Comparison of ENCODE assay signal across 8 mouse cellular contexts in the genomic region with DNA sequence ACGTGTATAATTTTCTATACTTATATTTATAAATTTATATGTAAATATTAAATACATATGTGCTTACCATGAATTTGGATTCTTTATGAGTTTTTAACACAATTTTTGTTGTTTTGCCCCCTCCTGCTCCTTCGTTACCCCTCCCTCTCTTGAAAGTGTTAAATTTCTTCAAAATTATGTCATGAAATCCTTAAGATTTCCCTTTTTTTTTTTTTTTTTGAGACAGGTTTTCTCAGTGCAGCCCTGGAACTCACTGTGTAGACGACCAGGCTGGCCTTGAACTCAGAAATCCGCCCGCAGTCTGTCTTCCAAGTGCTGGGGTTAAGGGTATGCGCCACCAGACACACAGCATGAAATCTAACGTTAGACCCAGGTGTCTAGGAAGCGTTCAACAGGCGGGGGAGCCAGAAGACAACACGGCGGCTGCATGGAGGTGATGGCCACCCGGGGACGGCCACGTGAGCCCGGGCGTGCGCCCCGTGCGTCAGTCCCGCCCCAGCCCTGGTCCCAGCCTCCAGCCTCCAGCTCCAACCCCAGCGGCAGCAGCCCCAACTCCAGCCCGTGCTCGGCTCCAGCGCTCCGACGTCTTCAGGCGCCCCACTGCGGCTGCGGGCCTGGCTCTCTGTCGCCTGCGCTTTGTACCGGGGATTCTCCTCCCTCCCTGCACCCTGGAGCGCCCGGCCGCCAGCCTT. TPM values are rescaled to one million over a fixed set of nuclear protein-coding genes. Genes with fewer than 3 reads are reported as not detected.
A peak's percentile ranks its signal among the peaks of the same experiment; 100 is the strongest.
DNase-seq lines count a peak whose midpoint lies in the region; ATAC-seq and TF ChIP-seq lines count a peak whose summit lies in the region.

A gene (plus strand): TSS at position 487 of the 692 bp plus-strand sequence.

- peak within 1 kb of the TSS; percentile 92 for H3K9ac ChIP-seq in heart, embryonic 14.5 days (ENCODE audit: low read length)
- peak within 1 kb of the TSS; percentile 92 for H3K9ac ChIP-seq in liver, embryonic 14.5 days (replicated peaks)
- H3K9ac ChIP-seq in neural tube, embryonic 12.5 days: peak within 1 kb of the TSS; percentile 83

- H3K4me3 ChIP-seq in forebrain, embryonic 10.5 days: peak within 1 kb of the TSS; percentile 88
- peak within 1 kb of the TSS; percentile 71 to 88 for H3K4me3 ChIP-seq in heart, embryonic 14.5 days (ENCODE audit: control insufficient read depth in 1 of 2, insufficient read depth in 1 of 2, low read depth in 1 of 2, low read length in 2 of 2)
- peak within 1 kb of the TSS; percentile 73 to 95 for H3K4me3 ChIP-seq in liver, embryonic 14.5 days (ENCODE audit: insufficient read depth in 1 of 2, low read depth in 2 of 2, low read length in 2 of 2)
- H3K4me3 ChIP-seq in neural tube, embryonic 12.5 days: peak within 1 kb of the TSS; percentile 62

- no peaks in the 10 kb centered on the region for H3K9me3 ChIP-seq in forebrain, embryonic 10.5 days
- H3K9me3 ChIP-seq in heart, embryonic 14.5 days (ENCODE audit: control insufficient read depth, low read length): no peaks in the 10 kb centered on the region
- no peaks in the 10 kb centered on the region for H3K9me3 ChIP-seq in liver, embryonic 14.5 days (ENCODE audit: control insufficient read depth, low read length)
- no peaks in the 10 kb centered on the region for H3K9me3 ChIP-seq in neural tube, embryonic 12.5 days

- TF ChIP-seq CTCF in liver, embryonic 14.5 days (IDR thresholded peaks at IDR 0.05; ENCODE audit: low read depth): peak; percentile 80

- peak; percentile 93 for ATAC-seq in heart, embryonic 14.5 days (ENCODE audit: insufficient number of reproducible peaks, insufficient read depth, low FRiP score, low read depth)
- ATAC-seq in liver, embryonic 14.5 days (ENCODE audit: insufficient read depth): peak; percentile 94
- ATAC-seq in neural tube, embryonic 12.5 days (ENCODE audit: low FRiP score, low read depth): peak; percentile 88

- peaks cover 50% of the 10 kb centered on the region for H3K27me3 ChIP-seq in forebrain, embryonic 10.5 days (ENCODE audit: poor library complexity, severe bottlenecking)
- no peaks in the 10 kb centered on the region for H3K27me3 ChIP-seq in heart, embryonic 14.5 days (ENCODE audit: control insufficient read depth, insufficient read depth, low read length)
- no peaks in the 10 kb centered on the region for H3K27me3 ChIP-seq in liver, embryonic 14.5 days (ENCODE audit: control insufficient read depth, insufficient read depth, low read length)
- H3K27me3 ChIP-seq in neural tube, embryonic 12.5 days (replicated peaks): no peaks in the 10 kb centered on the region; the same call in 1 of the 2 replicates

- DNase-seq in ES-CJ7 (ENCODE audit: low read depth, low spot score): peak; percentile 92
- DNase-seq in c-Kit-positive CD71-negative TER-119-negative erythroid progenitor cells, embryonic 14.5 days (ENCODE audit: low read depth): peak; percentile 86
- DNase-seq in forebrain, embryonic 10.5 days (ENCODE audit: extremely low spot score, low spot score): peak; percentile 90
- peak; percentile 90 for DNase-seq in kidney, postnatal 14 days
- peak; percentile 86 to 88 (median 87) for DNase-seq in liver, embryonic 14.5 days (ENCODE audit: low read depth in 3 of 3, low spot score in 3 of 3)
- DNase-seq in testis, postnatal 10 days (ENCODE audit: low spot score): peak; percentile 86

- H3K36me3 ChIP-seq in forebrain, embryonic 10.5 days (replicated peaks): no peaks in the 10 kb centered on the region
- H3K36me3 ChIP-seq in heart, embryonic 14.5 days (ENCODE audit: control insufficient read depth, insufficient read depth, low read length): peaks cover 3% of the 10 kb centered on the region; the same call in 1 of the 2 replicates
- H3K36me3 ChIP-seq in liver, embryonic 14.5 days (replicated peaks; ENCODE audit: control insufficient read depth, insufficient read depth, low read depth): peaks cover 20% of the 10 kb centered on the region
- H3K36me3 ChIP-seq in neural tube, embryonic 12.5 days: no peaks in the 10 kb centered on the region

- TF ChIP-seq EP300 in liver, embryonic 14.5 days (IDR thresholded peaks at IDR 0.05; ENCODE audit: low read depth): no peak

- peak within 1 kb of the TSS; percentile 91 for H3K27ac ChIP-seq in forebrain, embryonic 10.5 days
- H3K27ac ChIP-seq in heart, embryonic 14.5 days (replicated peaks in 1 of 2; ENCODE audit: control insufficient read depth in 1 of 2, insufficient read depth in 1 of 2, low read depth in 2 of 2, low read length in 2 of 2): peak within 1 kb of the TSS; percentile 89 to 94
- peak within 1 kb of the TSS; percentile 90 for H3K27ac ChIP-seq in liver, embryonic 14.5 days
- H3K27ac ChIP-seq in neural tube, embryonic 12.5 days: peak within 1 kb of the TSS; percentile 86

- 3% methylated on average over 35 of the region's 35 CpGs for WGBS in forebrain, embryonic 10.5 days
- 4% methylated on average over 35 of the region's 35 CpGs for WGBS in heart, embryonic 14.5 days
- WGBS in liver, embryonic 14.5 days (ENCODE audit: insufficient replicate concordance): 3% methylated on average over 35 of the region's 35 CpGs
- 3% methylated on average over 35 of the region's 35 CpGs for whole genome bisulfite sequencing in neural tube, embryonic 12.5 days

- peak within 1 kb of the TSS; percentile 88 for H3K4me2 ChIP-seq in heart, embryonic 14.5 days (ENCODE audit: low read length)
- H3K4me2 ChIP-seq in liver, embryonic 14.5 days (ENCODE audit: low read depth): peak within 1 kb of the TSS; percentile 88
- H3K4me2 ChIP-seq in neural tube, embryonic 12.5 days (replicated peaks): peak within 1 kb of the TSS; percentile 83

- H3K4me1 ChIP-seq in forebrain, embryonic 10.5 days: peaks cover 32% of the 10 kb centered on the region
- peaks cover 2 to 10% of the 10 kb centered on the region in 2 experiments; a peak in 2 of 4 replicates for H3K4me1 ChIP-seq in heart, embryonic 14.5 days (ENCODE audit: control insufficient read depth in 2 of 2, insufficient read depth in 2 of 2, low read length in 2 of 2)
- H3K4me1 ChIP-seq in liver, embryonic 14.5 days (replicated peaks; ENCODE audit: control insufficient read depth in 2 of 2, insufficient read depth in 2 of 2, low read length in 1 of 2): peaks cover 0 to 23% of the 10 kb centered on the region in 2 experiments; a peak in 3 of 4 replicates
- H3K4me1 ChIP-seq in neural tube, embryonic 12.5 days: peaks cover 17% of the 10 kb centered on the region; the same call in 1 of the 2 replicates

RNA-seq across cellular contexts. Expression of the gene that starts here (rescaled TPM):
- polyA plus RNA-seq in forebrain, embryonic 10.5 days (2016; fragmentation: Nextera tagmentation; extraction: Ambion mirVana): 27.5 and 30.1 TPM in 2 replicates
- polyA plus RNA-seq in heart, embryonic 14.5 days (2014; fragmentation: Nextera tagmentation; extraction: Ambion mirVana): 12.1 and 12.4 TPM in 2 replicates
- 21.5 and 30.2 TPM in 2 replicates for polyA plus RNA-seq in liver, embryonic 14.5 days (2012; rRNA removed)
- 13.4 and 14.5 TPM in 2 replicates for polyA plus RNA-seq in liver, embryonic 14.5 days (2014; fragmentation: Nextera tagmentation; extraction: Ambion mirVana)
- polyA plus RNA-seq in neural tube, embryonic 12.5 days (2016; fragmentation: Nextera tagmentation; extraction: Ambion mirVana): 21.1 and 22.2 TPM in 2 replicates

Comparison
In these comparisons a context has a peak if more than half of its experiments do, and no peak if none do; other contexts are left out.
1. Peak in every context shown above with its lines: DNase-seq, ATAC-seq, H3K4me3 ChIP-seq and H3K27ac ChIP-seq.